ENCODE assay signal across 8 mouse cellular contexts in genomic region chr1:140183208-140183607, GRCm38 (mm10). TPM values are rescaled to one million over a fixed set of nuclear protein-coding genes. Genes with fewer than 3 reads are reported as not detected.
A peak's percentile ranks its signal among the peaks of the same experiment; 100 is the strongest.
DNase-seq lines count a peak whose midpoint lies in the region; ATAC-seq and TF ChIP-seq lines count a peak whose summit lies in the region.

No protein-coding gene starts in this region.

- DNase-seq in heart, adult 11 months = peak; percentile 99
- DNase-seq in heart, embryonic 10.5 days (ENCODE audit: low spot score) = no peak
- DNase-seq in adrenal gland, postnatal 10 days = peak; percentile 8
- DNase-seq in heart, postnatal 25 days (ENCODE audit: low spot score) = peak; percentile 49
- peak; percentile 75 for DNase-seq in lung, embryonic 14.5 days
- DNase-seq in retina, postnatal 1 day = no peak
- no peak for DNase-seq in cerebellum, postnatal 25 days

- WGBS in heart, embryonic 10.5 days = 43% methylated on average over 2 of the region's 2 CpGs
- WGBS in lung, embryonic 14.5 days = 33% methylated on average over 2 of the region's 2 CpGs

- no peak overlapping the region for H3K9ac ChIP-seq in lung, embryonic 14.5 days

- intact Hi-C loops in heart, postnatal 25 days (cut with DNase I) = no loop called here

- no peaks in the 10 kb centered on the region for H3K9me3 ChIP-seq in heart, embryonic 10.5 days
- no peaks in the 10 kb centered on the region for H3K9me3 ChIP-seq in lung, embryonic 14.5 days (ENCODE audit: low read depth, low read length)

- peak; percentile 84 for ATAC-seq in lung, embryonic 14.5 days (ENCODE audit: insufficient read depth)
- ATAC-seq in erythroblast, adult 5-6 weeks (replicated peaks; ENCODE audit: low FRiP score, poor library complexity, severe bottlenecking) = no peak

- no peaks in the 10 kb centered on the region for H3K36me3 ChIP-seq in heart, embryonic 10.5 days
- no peaks in the 10 kb centered on the region for H3K36me3 ChIP-seq in lung, embryonic 14.5 days (ENCODE audit: insufficient read depth)

- no peak overlapping the region for H3K4me2 ChIP-seq in lung, embryonic 14.5 days

- no peak overlapping the region for H3K4me3 ChIP-seq in heart, embryonic 10.5 days
- H3K4me3 ChIP-seq in lung, embryonic 14.5 days (ENCODE audit: low read depth, low read length) = no peak overlapping the region

- no peak overlapping the region for H3K27ac ChIP-seq in heart, embryonic 10.5 days
- H3K27ac ChIP-seq in lung, embryonic 14.5 days (ENCODE audit: low read depth) = no peak overlapping the region; the same call in 1 of the 2 replicates

- no peaks in the 10 kb centered on the region for H3K27me3 ChIP-seq in heart, embryonic 10.5 days (ENCODE audit: insufficient read depth, poor library complexity, severe bottlenecking)
- H3K27me3 ChIP-seq in lung, embryonic 14.5 days (ENCODE audit: insufficient read depth, low read length) = no peaks in the 10 kb centered on the region

- TF ChIP-seq CTCF in lung, embryonic 14.5 days (IDR thresholded peaks at IDR 0.05; ENCODE audit: low read depth) = no peak

- no peaks in the 10 kb centered on the region for H3K4me1 ChIP-seq in heart, embryonic 10.5 days
- 0 out of 2 replicates have a peak, but pooled peaks cover 4% of the 10 kb centered on the region for H3K4me1 ChIP-seq in lung, embryonic 14.5 days (ENCODE audit: insufficient read depth)

RNA-seq across cellular contexts. Expression of gene Cfh, which starts 0.4 kb away (rescaled TPM):
- 1.5 and 4.7 TPM in 2 replicates for polyA plus RNA-seq in heart, embryonic 10.5 days (2016; fragmentation: Nextera tagmentation; extraction: Ambion mirVana)
- 100 to 1,000 TPM in 1 of 2 experiments, 10 to 100 TPM in 1; 90.8 to 132 TPM for total RNA-seq in adrenal gland, postnatal 10 days (2021)
- 10 to 100 TPM; 88.2 to 91.4 TPM for total RNA-seq in heart, postnatal 25 days (2021)
- 9.6 and 11.4 TPM in 2 replicates for polyA plus RNA-seq in lung, embryonic 14.5 days (2014; fragmentation: Nextera tagmentation; extraction: Ambion mirVana)
- 3.1 and 6.9 TPM in 2 replicates for total RNA-seq in erythroblast, adult 5-6 weeks (2015; ENCODE audit: low replicate concordance)
- total RNA-seq in erythroblast, adult 5-6 weeks (2017; ENCODE audit: low replicate concordance) = 1.8 and 2.7 TPM in 2 replicates

Comparison
In these comparisons a context has a peak if more than half of its experiments do, and no peak if none do; other contexts are left out.
1. DNase-seq: peak in heart, adult 11 months (single experiment), adrenal gland, postnatal 10 days (single experiment), heart, postnatal 25 days (single experiment) and lung, embryonic 14.5 days (single experiment); none in heart, embryonic 10.5 days (single experiment), retina, postnatal 1 day (single experiment) and cerebellum, postnatal 25 days (0 of 2).
2. RNA of gene Cfh, which starts 0.4 kb away (total RNA-seq): 90.8 to 132 TPM in adrenal gland, postnatal 10 days and 88.2 to 91.4 TPM in heart, postnatal 25 days; 1.8 to 6.9 TPM in erythroblast, adult 5-6 weeks; every median in the first group is over 10 times any median in the second.